ENCODE assay signal across 15 mouse cellular contexts in genomic region chr5:113637631-113638030, GRCm38 (mm10). TPM values are rescaled to one million over a fixed set of nuclear protein-coding genes. Genes with fewer than 3 reads are reported as not detected.
DNase-seq lines count a peak whose midpoint lies in the region; ATAC-seq lines count a peak whose summit lies in the region.
"Had no signal": no experiment of that assay in that cellular context is flagged by ENCODE, and none has a peak within 500 bp of the region (broad histone marks: within the 10 kb centered on the region; RNA-seq: fewer than 3 reads in every experiment).

No protein-coding gene starts in this region.

- H3K4me2 ChIP-seq in hindbrain, embryonic 15.5 days = no peak overlapping the region
- H3K4me2 ChIP-seq in hindbrain, embryonic 14.5 days (replicated peaks) = no peak overlapping the region
- H3K4me2 ChIP-seq: limb, embryonic 12.5 days; midbrain, embryonic 13.5 days had no signal

- WGBS in hindbrain, embryonic 15.5 days = 72% methylated on average over 4 of the region's 4 CpGs
- WGBS in hindbrain, embryonic 14.5 days = 78% methylated on average over 4 of the region's 4 CpGs
- 90% methylated on average over 4 of the region's 4 CpGs for WGBS in limb, embryonic 10.5 days

- H3K36me3 ChIP-seq in hindbrain, embryonic 15.5 days = no peaks in the 10 kb centered on the region
- no peaks in the 10 kb centered on the region for H3K36me3 ChIP-seq in hindbrain, embryonic 14.5 days (replicated peaks; ENCODE audit: control insufficient read depth, insufficient read depth)
- H3K36me3 ChIP-seq in limb, embryonic 10.5 days = no peaks in the 10 kb centered on the region
- H3K36me3 ChIP-seq: limb, embryonic 12.5 days; midbrain, embryonic 13.5 days had no signal

- H3K9me3 ChIP-seq in hindbrain, embryonic 15.5 days = no peaks in the 10 kb centered on the region
- no peaks in the 10 kb centered on the region for H3K9me3 ChIP-seq in hindbrain, embryonic 14.5 days (ENCODE audit: control insufficient read depth, low read length)
- H3K9me3 ChIP-seq in limb, embryonic 10.5 days (replicated peaks) = no peaks in the 10 kb centered on the region
- H3K9me3 ChIP-seq: limb, embryonic 12.5 days; midbrain, embryonic 13.5 days had no signal

- H3K27me3 ChIP-seq in hindbrain, embryonic 15.5 days = no peaks in the 10 kb centered on the region
- no peaks in the 10 kb centered on the region for H3K27me3 ChIP-seq in hindbrain, embryonic 14.5 days (ENCODE audit: control insufficient read depth, insufficient read depth, low read length)
- H3K27me3 ChIP-seq in limb, embryonic 10.5 days (ENCODE audit: low read depth, poor library complexity, severe bottlenecking) = no peaks in the 10 kb centered on the region
- H3K27me3 ChIP-seq: limb, embryonic 12.5 days had no signal

- no peak overlapping the region for H3K27ac ChIP-seq in hindbrain, embryonic 15.5 days (replicated peaks)
- H3K27ac ChIP-seq in hindbrain, embryonic 14.5 days = no peak overlapping the region
- peak overlapping the region; percentile 42; the same call in 1 of the 2 replicates for H3K27ac ChIP-seq in limb, embryonic 10.5 days
- H3K27ac ChIP-seq: macrophage; midbrain, embryonic 13.5 days had no signal

- H3K4me1 ChIP-seq in hindbrain, embryonic 15.5 days (replicated peaks) = peaks cover 14% of the 10 kb centered on the region
- no peaks in the 10 kb centered on the region for H3K4me1 ChIP-seq in hindbrain, embryonic 14.5 days (replicated peaks; ENCODE audit: control insufficient read depth, insufficient read depth, low read length)
- H3K4me1 ChIP-seq in limb, embryonic 10.5 days = peaks cover 75% of the 10 kb centered on the region
- H3K4me1 ChIP-seq: midbrain, embryonic 13.5 days had no signal

- intact Hi-C loops in left cerebral cortex, postnatal 10 days (cut with DNase I) = no loop called here
- intact Hi-C loops in left cerebral cortex, postnatal 14 days (cut with DNase I) = no loop called here

- H3K9ac ChIP-seq in hindbrain, embryonic 15.5 days = no peak overlapping the region
- H3K9ac ChIP-seq in hindbrain, embryonic 14.5 days = no peak overlapping the region
- H3K9ac ChIP-seq: limb, embryonic 12.5 days; liver, postnatal 0 days; midbrain, embryonic 13.5 days had no signal

- peak; percentile 69 for DNase-seq in cerebellum, adult 11-12 months
- no peak for DNase-seq in cerebellum, adult 8-10 months
- DNase-seq in hindbrain, embryonic 14.5 days (ENCODE audit: low spot score) = no peak
- DNase-seq in left cerebral cortex, postnatal 10 days (ENCODE audit: extremely low spot score in 1 of 2, low spot score in 2 of 2) = peak; percentile 32 to 35
- DNase-seq in left cerebral cortex, postnatal 14 days (ENCODE audit: low spot score in 2 of 2) = no peak
- DNase-seq in limb, embryonic 10.5 days (ENCODE audit: low spot score) = no peak
- no peak for DNase-seq in thymus, postnatal 14 days
- DNase-seq: embryo, embryonic 11 days; heart, postnatal 14 days; liver, postnatal 0 days had no signal

- ATAC-seq in hindbrain, embryonic 15.5 days (ENCODE audit: low FRiP score, low read depth) = peak; percentile 58; the same call in 1 of the 2 replicates
- no peak for ATAC-seq in hindbrain, embryonic 14.5 days (ENCODE audit: low FRiP score)
- ATAC-seq: intestine, embryonic 16.5 days; liver, postnatal 0 days; midbrain, embryonic 13.5 days had no signal

- no peak overlapping the region for H3K4me3 ChIP-seq in hindbrain, embryonic 15.5 days
- H3K4me3 ChIP-seq in hindbrain, embryonic 14.5 days (replicated peaks; ENCODE audit: low read length) = no peak overlapping the region
- H3K4me3 ChIP-seq in limb, embryonic 10.5 days = no peak overlapping the region
- H3K4me3 ChIP-seq: limb, embryonic 12.5 days; midbrain, embryonic 13.5 days had no signal

RNA-seq across cellular contexts. Expression of gene Cmklr1, which starts 12.6 kb away (rescaled TPM):
- 2.0 and 4.4 TPM in 2 replicates for polyA plus RNA-seq in hindbrain, embryonic 15.5 days (2015; fragmentation: Nextera tagmentation; extraction: Ambion mirVana)
- polyA plus RNA-seq in hindbrain, embryonic 14.5 days (2014; fragmentation: Nextera tagmentation; extraction: Ambion mirVana) = 1.7 and 2.7 TPM in 2 replicates
- 1 to 10 TPM; 3.6 to 4.1 TPM for total RNA-seq in left cerebral cortex, postnatal 10 days (2021)
- total RNA-seq in left cerebral cortex, postnatal 14 days (2021) = 1 to 10 TPM; 4.2 to 5.1 TPM
- polyA plus RNA-seq in limb, embryonic 10.5 days (2016; fragmentation: Nextera tagmentation; extraction: Ambion mirVana) = 2.3 and 3.4 TPM in 2 replicates

Comparison
In these comparisons a context has a peak if more than half of its experiments do, and no peak if none do; other contexts are left out.
1. DNase-seq: peak in cerebellum, adult 11-12 months (single experiment) and left cerebral cortex, postnatal 10 days (2 of 2); none in cerebellum, adult 8-10 months (single experiment), hindbrain, embryonic 14.5 days (single experiment), left cerebral cortex, postnatal 14 days (0 of 2), limb, embryonic 10.5 days (single experiment) and thymus, postnatal 14 days (single experiment).